Mouse (Mus musculus) cerebellum, adult 2 months (tissue): ENCODE data around the gene Tspo.

Experiments used
- CTCF ChIP-seq: fragments of 200-500 bp; IDR thresholded peaks from 2 replicates; pipeline ENCODE4 v1.5.1; 2011; ENCODE audit warnings: low read depth, mild to moderate bottlenecking, control low read depth, low read length, moderate library complexity, borderline replicate concordance; ENCODE audit not compliant: insufficient read depth
- POLR2A ChIP-seq: fragments of 200-500 bp; IDR thresholded peaks from 2 replicates; pipeline ENCODE4 v1.6.1; 2011; ENCODE audit warnings: low read length, control low read depth, borderline replicate concordance; ENCODE audit not compliant: insufficient read depth

DNA sequence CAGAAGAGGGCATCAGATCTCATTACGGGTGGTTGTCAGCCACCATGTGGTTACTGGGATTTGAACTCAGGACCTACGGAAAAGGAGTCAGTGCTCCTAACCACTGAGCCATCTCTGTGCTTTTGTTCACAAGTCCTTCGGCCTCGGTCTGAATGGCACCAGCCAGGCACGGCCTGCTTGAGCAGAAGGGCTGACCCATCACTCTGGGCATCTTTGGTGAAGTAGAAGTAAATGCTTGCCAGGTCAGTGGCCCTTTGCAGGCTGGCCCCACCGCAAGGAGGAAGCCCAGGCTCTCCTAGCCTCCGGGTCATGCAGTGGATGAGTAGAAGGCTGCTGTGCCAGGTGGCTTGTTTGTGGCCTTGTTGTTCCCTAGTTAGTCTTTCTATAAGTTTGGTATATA, 40.0 kb downstream of the Tspo start:
- TF ChIP-seq CTCF, result no peak
- no peak for TF ChIP-seq POLR2A
